Mouse (Mus musculus) intestine, embryonic 16.5 days (tissue): ENCODE measurements at regions not wholly inside any gene's neighbourhood (a gene's known extent, or its start where the extent isn't known, plus 50 kb on each side); places are given as distances from the start of the nearest gene placed in this dataset.
A peak's percentile ranks its signal among the peaks of the same experiment; 100 is the strongest.

ENCODE experiments used
- ATAC-seq: fragments of 200-750 bp; cut with Nextera tagmentation; 2 replicates; pipeline ENCODE4 v1.8.0; 2017; ENCODE audit warnings: moderate TSS enrichment, moderate library complexity
- H3K27ac ChIP-seq: fragments of 300-500 bp; sonication (generic); 2 replicates; pipeline ENCODE4 v1.5.1; 2014; ENCODE audit warnings: mild to moderate bottlenecking, low read length
- H3K27me3 ChIP-seq: fragments of 300-500 bp; sonication (generic); replicated peaks from 2 replicates; pipeline ENCODE4 v1.6.1; 2014; ENCODE audit warnings: low read length, control low read depth, mixed read lengths; ENCODE audit not compliant: control insufficient read depth, insufficient read depth
- H3K36me3 ChIP-seq: fragments of 300-500 bp; sonication (generic); 2 replicates; pipeline ENCODE4 v1.6.1; 2014; ENCODE audit warnings: low read length, control low read depth; ENCODE audit not compliant: control insufficient read depth, insufficient read depth
- H3K4me1 ChIP-seq: fragments of 300-500 bp; sonication (generic); 2 replicates; pipeline ENCODE4 v1.6.1; 2014; ENCODE audit warnings: low read length, control low read depth, mixed read lengths; ENCODE audit not compliant: control insufficient read depth, insufficient read depth
- H3K4me2 ChIP-seq: fragments of 300-500 bp; sonication (generic); 2 replicates; pipeline ENCODE4 v1.6.1; 2014; ENCODE audit warnings: low read depth, low read length, control low read depth
- H3K4me3 ChIP-seq: fragments of 300-500 bp; sonication (generic); 2 replicates; pipeline ENCODE4 v1.5.1; 2014; ENCODE audit warnings: mild to moderate bottlenecking, low read length
- H3K9ac ChIP-seq: fragments of 300-500 bp; sonication (generic); 2 replicates; pipeline ENCODE4 v1.6.1; 2014; ENCODE audit warnings: low read depth, low read length
- H3K9me3 ChIP-seq: fragments of 300-500 bp; sonication (generic); 2 replicates; pipeline ENCODE4 v1.6.1; 2016; ENCODE audit warnings: low read length, control low read depth; ENCODE audit not compliant: control insufficient read depth
- whole genome bisulfite sequencing: fragments of 180-500 bp; shearing (Covaris S2); extraction: QIAGEN DNeasy Blood & Tissue Kit; methylation state at CpG from one replicate; pipeline ENCODE4 v1.1.7; 2014; 5-methylcytosine and 5-hydroxymethylcytosine counted together

GRCm38 (mm10) chr7:130014609-130015008 is 422.9 kb downstream of the Wdr11 start:
- no peak overlapping the region for H3K4me2 ChIP-seq
- 0 out of 2 replicates have a peak, but pooled peaks have one; percentile 16 for ATAC-seq
- H3K4me3 ChIP-seq: no peak overlapping the region
- no peaks in the 10 kb centered on the region for H3K9me3 ChIP-seq
- H3K4me1 ChIP-seq: peaks cover 20% of the 10 kb centered on the region
- no peak overlapping the region for H3K9ac ChIP-seq
- H3K27ac ChIP-seq: peak overlapping the region; percentile 61
- H3K36me3 ChIP-seq: no peaks in the 10 kb centered on the region
- 53% methylated on average over 10 of the region's 10 CpGs for WGBS
- no peaks in the 10 kb centered on the region for H3K27me3 ChIP-seq

GRCm38 (mm10) chr7:130015375-130016014 is 423.8 kb downstream of the Wdr11 start:
- no peak overlapping the region for H3K4me3 ChIP-seq
- no peaks in the 10 kb centered on the region for H3K27me3 ChIP-seq
- no peaks in the 10 kb centered on the region for H3K36me3 ChIP-seq
- no peaks in the 10 kb centered on the region for H3K9me3 ChIP-seq
- WGBS: 34% methylated on average over 5 of the region's 5 CpGs
- ATAC-seq: no peak
- no peak overlapping the region for H3K4me2 ChIP-seq
- H3K27ac ChIP-seq: peak overlapping the region; percentile 63
- no peak overlapping the region for H3K9ac ChIP-seq
- H3K4me1 ChIP-seq: peaks cover 20% of the 10 kb centered on the region

GRCm38 (mm10) chr7:130016015-130016874 is 424.6 kb downstream of the Wdr11 start:
- no peak overlapping the region for H3K4me3 ChIP-seq
- no peaks in the 10 kb centered on the region for H3K27me3 ChIP-seq
- H3K27ac ChIP-seq: peak overlapping the region; percentile 63
- peaks cover 18% of the 10 kb centered on the region for H3K4me1 ChIP-seq
- ATAC-seq: no peak
- 49% methylated on average over 17 of the region's 17 CpGs for WGBS
- no peak overlapping the region for H3K4me2 ChIP-seq
- H3K36me3 ChIP-seq: no peaks in the 10 kb centered on the region
- no peaks in the 10 kb centered on the region for H3K9me3 ChIP-seq
- H3K9ac ChIP-seq: no peak overlapping the region

GRCm38 (mm10) chr7:130018891-130019290 is 427.2 kb downstream of the Wdr11 start:
- WGBS: 45% methylated on average over 4 of the region's 4 CpGs
- Histone ChIP-seq H3K9me3 (no peaks in the 10 kb centered on the region), H3K4me3 (no peak overlapping the region), H3K27ac (no peak overlapping the region), H3K9ac (no peak overlapping the region), H3K4me2 (no peak overlapping the region), H3K36me3 (no peaks in the 10 kb centered on the region), H3K4me1 (peaks cover 13% of the 10 kb centered on the region), H3K27me3 (no peaks in the 10 kb centered on the region)
- no peak for ATAC-seq

GRCm38 (mm10) chr7:130028945-130029344 is 437.3 kb downstream of the Wdr11 start:
- no peak for ATAC-seq

GRCm38 (mm10) chr7:130030711-130031110 is 439.0 kb downstream of the Wdr11 start:
- H3K9me3 ChIP-seq: no peaks in the 10 kb centered on the region
- ATAC-seq: no peak
- H3K4me1 ChIP-seq: no peaks in the 10 kb centered on the region
- WGBS: 88% methylated on average over 4 of the region's 4 CpGs
- no peak overlapping the region for H3K4me2 ChIP-seq
- no peak overlapping the region for H3K9ac ChIP-seq
- H3K27ac ChIP-seq: no peak overlapping the region
- H3K4me3 ChIP-seq: no peak overlapping the region
- no peaks in the 10 kb centered on the region for H3K36me3 ChIP-seq
- no peaks in the 10 kb centered on the region for H3K27me3 ChIP-seq

More at GRCm38 (mm10) chr7:130028945-130029344, 437.3 kb downstream of the Wdr11 start:
- H3K9ac ChIP-seq: no peak overlapping the region
- H3K4me1 ChIP-seq: no peaks in the 10 kb centered on the region
- H3K9me3 ChIP-seq: no peaks in the 10 kb centered on the region
- H3K4me3 ChIP-seq: no peak overlapping the region
- H3K36me3 ChIP-seq: no peaks in the 10 kb centered on the region
- no peak overlapping the region for H3K27ac ChIP-seq
- H3K4me2 ChIP-seq: no peak overlapping the region
- no peaks in the 10 kb centered on the region for H3K27me3 ChIP-seq

GRCm38 (mm10) chr7:130036235-130036634 is 444.6 kb downstream of the Wdr11 start:
- Histone ChIP-seq H3K9me3 (no peaks in the 10 kb centered on the region), H3K4me3 (no peak overlapping the region), H3K27ac (0 out of 2 replicates have a peak overlapping the region, but pooled peaks have one; percentile 2), H3K36me3 (no peaks in the 10 kb centered on the region), H3K9ac (no peak overlapping the region), H3K27me3 (no peaks in the 10 kb centered on the region), H3K4me1 (peaks cover 11% of the 10 kb centered on the region), H3K4me2 (no peak overlapping the region)
- 46% methylated on average over 5 of the region's 5 CpGs for WGBS
- no peak for ATAC-seq

GRCm38 (mm10) chr7:130036845-130037572 is 445.3 kb downstream of the Wdr11 start:
- peak; percentile 80 for ATAC-seq
- 51% methylated on average over 8 of the region's 8 CpGs for WGBS
- Histone ChIP-seq H3K9ac (peak overlapping the region; percentile 31; the same call in 1 of the 2 replicates), H3K9me3 (no peaks in the 10 kb centered on the region), H3K36me3 (no peaks in the 10 kb centered on the region), H3K27ac (peak overlapping the region; percentile 86), H3K4me1 (peaks cover 19% of the 10 kb centered on the region), H3K4me3 (no peak overlapping the region), H3K27me3 (no peaks in the 10 kb centered on the region), H3K4me2 (no peak overlapping the region)

- Histone ChIP-seq H3K4me3 (no peak overlapping the region), H3K4me1 (peaks cover 21% of the 10 kb centered on the region), H3K27ac (peak overlapping the region; percentile 86), H3K4me2 (no peak overlapping the region), H3K36me3 (no peaks in the 10 kb centered on the region), H3K27me3 (no peaks in the 10 kb centered on the region), H3K9me3 (no peaks in the 10 kb centered on the region), H3K9ac (peak overlapping the region; percentile 31; the same call in 1 of the 2 replicates)
- WGBS: 66% methylated on average over 4 of the region's 4 CpGs
- ATAC-seq: no peak
Observed at GRCm38 (mm10) chr7:130037573-130037925, 445.9 kb downstream of the Wdr11 start.
